Mouse (Mus musculus) liver, embryonic 11.5 days (tissue): ENCODE data around the gene Atoh7. TPM values are rescaled to one million over a fixed set of nuclear protein-coding genes. Genes with fewer than 3 reads are reported as not detected.

Experiments used
- ATAC-seq: fragments of 200-750 bp; cut with Nextera tagmentation; replicated peaks from 2 replicates; pipeline ENCODE4 v1.8.0; 2017; ENCODE audit warnings: moderate number of reproducible peaks, mild to moderate bottlenecking, moderate TSS enrichment, moderate library complexity; ENCODE audit not compliant: low FRiP score
- DNase-seq: peaks from one replicate; pipeline ENCODE4 v3.0.0-alpha.2; 2017; ENCODE audit warnings: low spot score
- H3K27ac ChIP-seq: fragments of 300-500 bp; sonication (generic); 2 replicates; pipeline ENCODE4 v1.5.1; 2014; ENCODE audit warnings: mild to moderate bottlenecking, low read depth, low read length, control low read depth
- H3K27me3 ChIP-seq: fragments of 300-500 bp; sonication (generic); replicated peaks from 2 replicates; pipeline ENCODE4 v1.6.1; 2014; ENCODE audit warnings: low read length, mixed read lengths; ENCODE audit not compliant: control insufficient read depth, insufficient read depth
- H3K36me3 ChIP-seq: fragments of 300-500 bp; sonication (generic); 2 replicates; pipeline ENCODE4 v1.6.1; 2014; ENCODE audit warnings: mild to moderate bottlenecking, low read length, moderate library complexity, mixed read lengths; ENCODE audit not compliant: control insufficient read depth, insufficient read depth
- H3K4me1 ChIP-seq: fragments of 300-500 bp; sonication (generic); replicated peaks from 2 replicates; pipeline ENCODE4 v1.6.1; 2014; ENCODE audit warnings: low read length, mixed read lengths; ENCODE audit not compliant: control insufficient read depth, insufficient read depth
- H3K4me2 ChIP-seq: fragments of 300-500 bp; sonication (generic); 2 replicates; pipeline ENCODE4 v1.6.1; 2014; ENCODE audit warnings: mild to moderate bottlenecking, control low read depth, moderate library complexity
- H3K4me3 ChIP-seq: fragments of 300-500 bp; sonication (generic); 2 replicates; pipeline ENCODE4 v1.5.1; 2014; ENCODE audit warnings: low read depth, low read length, control low read depth
- H3K9ac ChIP-seq: fragments of 300-500 bp; sonication (generic); 2 replicates; pipeline ENCODE4 v1.6.1; 2014; ENCODE audit warnings: low read depth, low read length, control low read depth
- H3K9me3 ChIP-seq: fragments of 300-500 bp; sonication (generic); 2 replicates; pipeline ENCODE4 v1.6.1; 2016; ENCODE audit warnings: low read length, inconsistent platforms, mixed read lengths; ENCODE audit not compliant: control insufficient read depth
- WGBS: fragments of 180-500 bp; shearing (Covaris S2); extraction: QIAGEN DNeasy Blood & Tissue Kit; methylation state at CpG from one replicate; pipeline ENCODE4 v1.1.7; 2014; 5-methylcytosine and 5-hydroxymethylcytosine counted together
- polyA plus RNA-seq: library from polyadenylated mRNA; unstranded; fragments of >200 nt; fragmentation: Nextera tagmentation; extraction: Ambion mirVana; gene quantifications from 2 replicates; pipeline ENCODE4 v1.2.1, GENCODE M21; 2014

The Atoh7 gene
- polyA plus RNA-seq, 1 experiment from 2014 or later, result not detected

DNA sequence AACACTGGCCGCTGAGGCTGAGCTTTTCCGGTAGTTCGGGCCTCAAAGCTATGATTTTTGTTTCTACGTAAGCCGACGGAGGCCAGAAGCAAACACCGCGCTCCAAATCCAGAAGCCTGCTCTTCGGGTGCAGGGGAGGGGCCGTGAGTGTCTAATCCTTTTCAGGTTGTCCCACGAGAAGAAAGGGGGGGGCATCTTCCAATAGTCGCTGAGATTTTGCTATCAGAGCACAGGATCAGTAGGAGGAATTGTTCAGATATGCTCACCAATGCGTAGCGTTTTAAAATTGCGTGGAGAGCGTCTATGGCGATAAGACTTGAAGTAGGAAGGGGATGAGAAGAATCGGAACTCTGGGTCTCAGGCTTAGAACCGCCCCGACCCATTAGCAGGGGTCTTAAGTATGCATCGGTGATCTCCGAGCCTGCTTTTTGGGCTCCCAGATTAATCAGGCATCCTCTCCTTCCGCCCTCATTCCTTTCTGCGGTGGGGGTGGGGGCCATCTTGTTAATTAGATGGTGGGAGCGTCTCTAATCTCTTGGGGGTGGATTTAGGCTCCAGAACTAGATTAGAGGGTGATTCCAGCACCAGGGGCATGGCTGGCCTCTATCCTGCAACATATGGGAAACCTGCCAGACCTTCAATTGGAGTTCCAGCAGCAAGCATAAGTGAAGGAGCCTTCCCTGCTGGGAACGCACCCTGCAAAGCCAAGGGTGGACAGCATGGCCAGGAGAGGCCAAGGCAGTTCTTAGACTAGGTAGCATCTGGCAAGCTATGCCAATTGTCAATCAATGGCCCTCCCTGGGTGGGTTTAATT, 9.5 kb upstream of the Atoh7 start:
- no peak overlapping the region for H3K9ac ChIP-seq
- ATAC-seq (no peak), DNase-seq (no peak)
- 11% methylated on average over 26 of the region's 26 CpGs for WGBS
- no peak overlapping the region for H3K27ac ChIP-seq
- H3K27me3 ChIP-seq, result peaks cover 17% of the 10 kb centered on the region
- H3K4me3 ChIP-seq, result 0 out of 2 replicates have a peak overlapping the region, but pooled peaks have one; percentile 1
- peak overlapping the region; percentile 51 for H3K4me2 ChIP-seq
- H3K4me1 ChIP-seq, result 0 out of 2 replicates have a peak, but pooled peaks cover 5% of the 10 kb centered on the region
- H3K36me3 ChIP-seq, result no peaks in the 10 kb centered on the region
- H3K9me3 ChIP-seq, result no peaks in the 10 kb centered on the region

DNA sequence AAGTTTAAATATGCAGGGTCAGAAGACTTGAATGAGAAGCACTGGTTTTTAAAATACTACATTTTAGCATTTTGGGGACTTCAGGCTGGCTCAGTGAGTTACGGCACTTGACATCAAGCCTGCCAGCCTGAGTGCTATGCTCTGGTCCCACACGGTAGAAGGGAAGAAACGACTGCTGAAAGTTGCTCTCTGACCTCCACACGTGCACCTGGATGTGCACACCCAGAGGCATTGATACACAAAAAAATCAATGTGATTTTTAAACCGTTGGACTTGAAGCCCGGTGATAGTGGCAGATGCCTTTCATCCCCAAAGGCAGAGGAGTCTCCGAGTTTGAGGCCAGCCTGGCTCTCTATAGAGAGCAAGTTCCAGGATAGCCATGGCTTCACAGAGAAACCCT, 7.5 kb upstream of the Atoh7 start:
- Histone ChIP-seq H3K4me1 (no peaks in the 10 kb centered on the region), H3K9me3 (no peaks in the 10 kb centered on the region), H3K9ac (no peak overlapping the region), H3K36me3 (no peaks in the 10 kb centered on the region), H3K27ac (no peak overlapping the region), H3K4me2 (no peak overlapping the region), H3K4me3 (no peak overlapping the region), H3K27me3 (peaks cover 17% of the 10 kb centered on the region)
- no peak for DNase-seq
- ATAC-seq, result no peak
- 64% methylated on average over 7 of the region's 7 CpGs for WGBS

DNA sequence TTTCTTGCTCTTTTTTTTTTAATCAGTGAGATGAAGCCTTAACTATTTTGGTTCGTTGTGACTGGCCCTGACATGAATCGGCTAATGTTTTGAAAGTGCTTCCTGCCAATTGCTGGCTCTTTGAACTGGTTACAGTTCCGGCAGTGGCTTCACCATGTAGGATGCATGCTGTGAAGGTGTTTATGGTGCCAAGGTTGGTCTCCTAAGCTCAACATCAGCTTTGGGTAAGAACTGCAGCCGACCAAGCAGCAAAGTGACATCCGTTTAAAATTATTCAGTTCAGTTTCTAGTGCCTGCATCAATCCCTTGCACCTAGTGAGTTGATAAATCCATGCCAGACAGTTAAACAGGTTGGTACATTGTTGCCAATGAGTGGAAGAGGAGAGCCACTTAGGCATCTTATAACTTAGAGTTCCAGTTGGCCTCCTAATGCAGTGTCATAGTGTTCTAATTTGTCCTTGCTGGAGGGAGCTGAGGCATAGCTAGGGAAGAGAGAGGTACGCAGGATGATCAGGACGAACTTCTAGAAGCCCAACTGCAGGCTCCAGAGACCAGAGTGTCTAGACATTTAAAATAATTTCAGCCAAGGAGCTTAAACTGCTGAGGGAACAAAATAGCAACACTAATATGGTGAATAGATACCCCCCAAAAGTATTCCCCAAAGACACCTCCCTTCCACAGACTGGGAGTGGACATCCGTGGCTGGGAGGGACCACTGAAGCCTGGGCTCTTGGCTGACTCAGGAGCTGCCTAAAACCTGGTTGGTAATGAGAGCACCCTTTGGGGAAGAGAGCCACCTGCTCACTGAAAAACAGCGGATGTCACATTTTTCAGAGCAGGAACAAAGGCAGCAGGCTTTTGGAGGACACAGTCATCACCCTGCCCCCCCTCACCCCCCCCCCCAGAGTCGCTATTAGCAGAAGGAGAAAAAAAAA, 6.6 kb upstream of the Atoh7 start:
- no peak overlapping the region for H3K27ac ChIP-seq
- DNase-seq (no peak), ATAC-seq (no peak)
- H3K36me3 ChIP-seq, result no peaks in the 10 kb centered on the region
- no peak overlapping the region for H3K4me2 ChIP-seq
- no peaks in the 10 kb centered on the region for H3K9me3 ChIP-seq
- H3K9ac ChIP-seq, result no peak overlapping the region
- H3K4me1 ChIP-seq, result no peaks in the 10 kb centered on the region
- peaks cover 19% of the 10 kb centered on the region for H3K27me3 ChIP-seq
- H3K4me3 ChIP-seq, result no peak overlapping the region
- 71% methylated on average over 10 of the region's 10 CpGs for WGBS

DNA sequence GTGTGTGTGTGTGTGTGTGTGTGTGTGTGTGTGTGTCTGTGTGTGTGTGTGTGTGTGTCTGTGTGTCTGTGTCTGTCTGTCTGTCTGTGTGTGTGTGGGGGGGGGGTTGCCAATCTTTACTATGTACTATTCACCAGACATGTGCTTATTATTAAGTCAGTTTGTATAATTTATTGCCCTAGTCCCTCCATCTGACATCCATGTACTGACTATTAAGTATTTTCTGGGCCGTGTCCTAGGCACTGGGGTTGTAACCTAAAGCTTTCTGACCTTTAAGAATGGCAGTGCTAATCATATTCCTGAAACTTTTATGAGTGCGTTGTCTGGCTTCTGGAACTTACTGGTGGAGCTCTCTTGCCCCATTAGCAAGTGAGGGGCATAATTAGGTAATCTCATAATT, 2.7 kb upstream of the Atoh7 start:
- no peaks in the 10 kb centered on the region for H3K9me3 ChIP-seq
- H3K4me2 ChIP-seq, result no peak overlapping the region
- ATAC-seq (no peak), DNase-seq (no peak)
- no peak overlapping the region for H3K9ac ChIP-seq
- H3K4me1 ChIP-seq, result peaks cover 3% of the 10 kb centered on the region; the same call in 1 of the 2 replicates
- WGBS, result 65% methylated on average over 2 of the region's 2 CpGs
- no peak overlapping the region for H3K27ac ChIP-seq
- H3K27me3 ChIP-seq, result peaks cover 39% of the 10 kb centered on the region
- no peaks in the 10 kb centered on the region for H3K36me3 ChIP-seq
- H3K4me3 ChIP-seq, result no peak overlapping the region

DNA sequence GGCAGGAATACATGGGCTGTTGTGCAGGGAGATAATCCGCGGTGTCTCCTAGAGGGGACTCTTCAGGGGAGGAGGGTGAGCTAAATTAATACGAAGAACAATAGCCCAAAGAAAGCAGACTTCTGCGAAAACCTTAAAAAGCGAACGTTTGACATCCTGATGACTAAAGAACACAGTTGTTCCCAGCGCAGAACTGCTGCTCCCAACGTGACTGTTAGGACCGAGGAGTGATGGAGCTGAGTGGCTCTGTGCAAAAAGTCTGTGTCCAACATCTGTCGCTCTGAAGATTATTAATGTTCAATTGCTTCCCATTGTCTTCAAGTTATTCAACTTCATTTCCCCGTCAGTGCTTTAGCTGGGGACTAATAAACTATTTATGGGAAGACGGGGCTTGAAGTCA, 1.3 kb upstream of the Atoh7 start:
- Histone ChIP-seq H3K4me1 (peaks cover 3% of the 10 kb centered on the region; the same call in 1 of the 2 replicates), H3K27me3 (peaks cover 42% of the 10 kb centered on the region), H3K4me2 (no peak overlapping the region), H3K9me3 (no peaks in the 10 kb centered on the region), H3K9ac (no peak overlapping the region), H3K27ac (no peak overlapping the region), H3K36me3 (no peaks in the 10 kb centered on the region), H3K4me3 (no peak overlapping the region)
- 71% methylated on average over 12 of the region's 12 CpGs for WGBS
- ATAC-seq (no peak), DNase-seq (no peak)

DNA sequence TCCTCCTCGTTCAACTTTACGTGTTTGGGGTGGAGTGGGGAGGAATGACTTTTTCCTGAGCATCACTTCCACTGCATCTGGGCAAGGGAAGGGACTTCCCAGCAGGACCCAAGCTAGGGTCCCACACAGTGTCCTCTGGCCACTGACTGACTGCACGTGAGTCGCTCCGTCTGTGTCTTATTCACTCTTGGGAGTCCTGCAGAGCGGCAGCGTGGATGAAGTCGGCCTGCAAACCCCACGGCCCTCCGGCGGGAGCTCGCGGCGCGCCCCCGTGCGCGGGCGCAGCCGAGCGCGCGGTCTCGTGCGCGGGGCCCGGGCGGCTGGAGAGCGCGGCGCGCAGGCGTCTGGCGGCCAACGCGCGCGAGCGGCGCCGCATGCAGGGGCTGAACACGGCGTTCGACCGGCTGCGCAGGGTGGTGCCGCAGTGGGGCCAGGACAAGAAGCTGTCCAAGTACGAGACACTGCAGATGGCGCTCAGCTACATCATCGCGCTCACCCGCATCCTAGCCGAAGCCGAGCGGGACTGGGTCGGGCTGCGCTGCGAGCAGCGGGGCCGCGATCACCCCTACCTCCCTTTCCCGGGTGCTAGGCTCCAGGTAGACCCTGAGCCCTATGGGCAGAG, 601 bp downstream of the Atoh7 start:
- Histone ChIP-seq H3K27ac (no peak overlapping the region), H3K9ac (peak overlapping the region; percentile 37), H3K27me3 (peaks cover 42% of the 10 kb centered on the region), H3K9me3 (no peaks in the 10 kb centered on the region), H3K4me1 (peaks cover 3% of the 10 kb centered on the region; the same call in 1 of the 2 replicates), H3K36me3 (no peaks in the 10 kb centered on the region), H3K4me3 (peak overlapping the region; percentile 55), H3K4me2 (peak overlapping the region; percentile 86)
- WGBS, result 1% methylated on average over 62 of the region's 62 CpGs
- peak; percentile 58 for DNase-seq
- ATAC-seq, result peak; percentile 45

DNA sequence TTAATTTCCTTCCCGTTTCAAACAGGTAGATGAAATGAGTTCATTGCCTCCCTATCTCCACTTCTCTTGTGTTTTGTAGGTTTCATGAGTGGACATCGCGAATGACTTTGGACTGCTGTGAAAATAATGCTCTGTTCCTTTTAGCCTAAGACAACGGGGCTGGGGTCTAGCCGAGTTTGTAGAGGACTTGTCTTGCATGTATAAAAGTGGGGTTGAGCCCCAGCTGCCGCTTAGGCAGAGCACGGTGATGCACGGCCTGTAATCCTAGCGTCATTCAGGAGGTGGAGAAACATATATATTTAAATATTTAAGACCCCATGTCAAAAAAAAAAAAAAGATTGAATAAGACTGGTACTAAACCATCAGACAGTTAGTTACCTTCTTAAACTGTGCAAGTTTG, 1.2 kb downstream of the Atoh7 start:
- Histone ChIP-seq H3K4me2 (peak overlapping the region; percentile 86), H3K27me3 (peaks cover 42% of the 10 kb centered on the region), H3K4me1 (peaks cover 3% of the 10 kb centered on the region; the same call in 1 of the 2 replicates), H3K36me3 (no peaks in the 10 kb centered on the region), H3K4me3 (peak overlapping the region; percentile 55), H3K27ac (no peak overlapping the region), H3K9ac (no peak overlapping the region), H3K9me3 (no peaks in the 10 kb centered on the region)
- ATAC-seq (no peak), DNase-seq (no peak)
- 26% methylated on average over 9 of the region's 9 CpGs for WGBS

DNA sequence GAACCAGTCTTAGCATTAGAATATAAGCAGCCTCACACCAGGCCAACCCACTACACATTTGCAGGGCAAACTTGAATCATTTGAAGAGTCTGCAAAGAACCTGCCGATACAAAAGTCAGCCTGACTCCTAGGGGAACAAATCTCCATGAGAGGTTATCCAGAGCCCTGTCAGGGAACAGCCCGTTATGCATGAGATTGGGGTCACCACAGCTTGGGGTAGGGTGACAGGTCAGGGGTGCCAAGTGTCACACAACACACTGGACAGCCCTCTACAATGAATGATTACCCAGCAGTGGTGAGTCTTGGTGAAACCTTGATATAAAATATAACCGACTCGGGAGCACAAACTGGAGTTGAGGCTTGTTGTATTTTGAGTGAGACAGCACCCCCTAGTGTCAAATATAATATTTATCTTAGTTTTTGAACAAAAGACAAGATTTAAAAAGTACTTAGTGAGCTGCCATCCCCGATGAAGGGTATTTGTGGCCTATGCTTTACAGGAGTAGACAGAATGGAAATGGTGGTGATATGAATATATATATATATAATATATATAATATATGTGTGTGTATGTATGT, 13.7 kb downstream of the Atoh7 start:
- H3K36me3 ChIP-seq, result no peaks in the 10 kb centered on the region
- no peak overlapping the region for H3K4me2 ChIP-seq
- no peaks in the 10 kb centered on the region for H3K27me3 ChIP-seq
- no peak overlapping the region for H3K27ac ChIP-seq
- H3K9ac ChIP-seq, result no peak overlapping the region
- no peak; the same call in 1 of the 2 replicates for ATAC-seq
- H3K9me3 ChIP-seq, result no peaks in the 10 kb centered on the region
- no peak overlapping the region for H3K4me3 ChIP-seq
- 61% methylated on average over 5 of the region's 5 CpGs for WGBS
- DNase-seq, result no peak
- H3K4me1 ChIP-seq, result no peaks in the 10 kb centered on the region
